Mouse (Mus musculus) lung, postnatal 10 days (tissue): ENCODE data around the gene Fbxw10.

ENCODE experiments used
- DNase-seq: peaks from one replicate; pipeline ENCODE4 v3.0.0; 2021

Fbxw10 gene

DNA sequence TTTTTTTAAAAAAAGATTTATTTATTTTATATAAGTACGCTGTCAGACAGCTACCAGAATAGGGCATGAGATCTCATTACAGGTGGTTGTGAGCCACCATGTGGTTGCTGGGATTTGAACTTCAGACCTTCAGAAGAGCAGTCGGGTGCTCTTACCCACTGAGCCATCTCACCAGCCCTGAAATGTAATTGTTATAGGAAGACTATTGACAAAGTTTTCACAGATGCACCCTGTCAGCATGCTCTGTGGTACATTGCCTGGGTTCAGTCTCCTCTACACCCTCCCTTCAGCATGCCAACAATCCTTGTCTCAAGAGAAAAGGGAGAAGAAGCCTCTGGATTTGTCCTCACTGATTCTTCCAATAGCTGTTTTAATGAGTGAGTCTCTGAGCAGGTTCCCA, 66.3 kb downstream of the Fbxw10 start:
- no peak for DNase-seq

DNA sequence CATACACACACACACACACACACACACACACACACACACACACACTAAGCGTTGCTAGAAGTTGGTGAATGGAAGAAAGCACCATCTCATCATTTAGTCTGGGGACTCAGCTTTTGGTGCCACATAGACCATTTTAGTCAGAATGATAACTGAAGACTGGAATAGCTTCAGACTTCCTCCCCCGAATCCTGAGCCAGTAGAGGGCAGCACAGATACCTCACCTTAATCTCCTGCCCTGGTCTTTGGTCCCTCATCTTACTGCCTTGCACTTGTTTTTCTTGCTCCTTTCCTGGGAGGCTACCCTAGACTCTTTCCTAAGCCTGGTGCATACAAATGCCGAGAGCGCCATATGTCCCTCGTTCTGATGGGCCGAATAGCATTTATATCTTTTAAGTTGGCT, 67.7 kb downstream of the Fbxw10 start:
- peak; percentile 64 for DNase-seq

DNA sequence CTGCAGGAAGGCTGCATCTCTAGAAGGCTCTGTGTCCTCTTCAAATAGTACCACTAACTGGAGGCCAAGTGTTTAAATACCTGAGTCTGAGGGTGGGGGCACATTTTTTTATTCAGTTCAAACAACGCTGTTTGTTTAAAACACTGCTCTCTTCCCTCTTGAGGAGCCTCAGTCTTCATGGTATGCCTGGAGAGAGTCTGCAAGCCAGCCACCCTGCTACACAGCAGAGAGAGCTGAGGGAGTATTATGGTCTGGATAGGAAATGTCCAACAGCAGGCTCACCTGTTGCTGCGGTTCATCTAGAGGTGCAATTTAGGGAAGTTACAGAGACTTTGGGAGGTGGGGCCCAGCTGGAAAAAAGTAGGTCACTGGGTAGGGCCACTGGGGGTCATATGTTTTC, 68.6 kb downstream of the Fbxw10 start:
- no peak for DNase-seq

DNA sequence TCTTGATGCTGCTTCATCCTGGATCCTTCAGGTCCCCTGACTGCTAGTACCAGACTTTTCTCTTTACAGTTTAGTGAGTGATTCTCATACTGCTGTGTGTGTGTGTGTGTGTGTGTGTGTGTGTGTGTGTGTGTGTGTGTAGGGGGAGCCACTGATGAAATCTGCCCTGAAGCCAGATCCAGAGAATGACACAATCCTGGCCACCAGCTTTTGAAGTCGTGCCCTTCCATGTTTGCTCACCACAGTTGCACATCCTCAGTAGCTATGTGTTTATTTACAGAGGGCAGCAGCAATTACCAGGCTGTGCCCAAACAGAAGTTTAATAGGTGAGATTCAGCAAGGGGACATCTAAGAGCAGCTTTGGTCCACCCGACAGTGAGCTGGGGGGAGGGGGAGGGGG, 69.9 kb downstream of the Fbxw10 start:
- DNase-seq: no peak

DNA sequence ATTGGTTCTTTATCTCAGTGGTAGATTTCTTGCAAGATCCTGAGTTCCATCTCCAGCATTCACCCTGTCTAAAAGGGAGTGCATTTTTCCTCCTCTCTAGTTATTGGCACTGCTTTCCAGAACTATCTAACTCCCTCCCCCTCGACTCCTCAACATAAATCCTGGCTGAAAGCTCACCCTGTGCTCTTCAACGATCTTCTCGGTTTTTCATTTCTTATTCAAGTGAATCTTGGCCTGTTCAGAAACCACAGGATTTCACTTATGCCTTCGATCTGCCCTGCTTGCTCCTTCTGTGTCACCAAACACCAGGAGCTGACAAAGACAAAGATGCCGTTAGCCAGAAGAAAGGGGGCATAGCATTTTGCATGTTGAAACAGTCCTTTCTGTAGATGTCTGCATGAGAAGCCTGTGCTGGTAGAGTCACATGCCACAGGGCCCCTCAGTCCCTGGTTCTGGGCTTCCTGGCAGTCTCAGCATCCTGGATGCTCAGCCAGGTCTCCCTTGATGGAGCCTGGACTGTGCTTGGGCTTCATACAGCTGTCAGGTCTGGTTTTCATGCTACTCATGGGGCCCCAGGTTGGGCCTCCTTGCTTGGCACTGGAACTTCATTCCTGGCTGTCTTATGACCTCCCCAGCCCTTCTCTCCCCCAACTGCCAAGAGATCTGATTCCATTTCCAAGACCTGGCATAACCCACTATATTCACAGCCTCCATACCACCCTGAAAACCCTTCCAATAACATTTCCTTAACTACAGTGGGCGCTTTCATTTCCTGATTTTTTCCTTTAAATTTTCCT, 73.3 kb downstream of the Fbxw10 start:
- DNase-seq: no peak

DNA sequence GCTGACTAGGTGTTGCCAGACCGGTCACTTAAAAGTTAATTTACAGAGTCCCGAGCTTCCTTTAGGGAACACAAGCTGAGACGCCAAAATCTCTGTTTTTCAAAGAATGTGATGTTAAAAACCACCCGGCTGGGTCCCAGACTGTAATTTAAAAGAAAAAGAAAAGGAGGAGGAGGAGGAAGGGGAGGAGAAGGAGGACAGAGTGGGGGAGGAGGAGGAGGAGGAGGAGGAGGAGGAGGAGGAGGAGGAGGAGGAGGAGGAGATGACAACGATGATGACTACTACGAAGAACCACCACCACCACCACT, 73.8 kb downstream of the Fbxw10 start:
- no peak for DNase-seq

DNA sequence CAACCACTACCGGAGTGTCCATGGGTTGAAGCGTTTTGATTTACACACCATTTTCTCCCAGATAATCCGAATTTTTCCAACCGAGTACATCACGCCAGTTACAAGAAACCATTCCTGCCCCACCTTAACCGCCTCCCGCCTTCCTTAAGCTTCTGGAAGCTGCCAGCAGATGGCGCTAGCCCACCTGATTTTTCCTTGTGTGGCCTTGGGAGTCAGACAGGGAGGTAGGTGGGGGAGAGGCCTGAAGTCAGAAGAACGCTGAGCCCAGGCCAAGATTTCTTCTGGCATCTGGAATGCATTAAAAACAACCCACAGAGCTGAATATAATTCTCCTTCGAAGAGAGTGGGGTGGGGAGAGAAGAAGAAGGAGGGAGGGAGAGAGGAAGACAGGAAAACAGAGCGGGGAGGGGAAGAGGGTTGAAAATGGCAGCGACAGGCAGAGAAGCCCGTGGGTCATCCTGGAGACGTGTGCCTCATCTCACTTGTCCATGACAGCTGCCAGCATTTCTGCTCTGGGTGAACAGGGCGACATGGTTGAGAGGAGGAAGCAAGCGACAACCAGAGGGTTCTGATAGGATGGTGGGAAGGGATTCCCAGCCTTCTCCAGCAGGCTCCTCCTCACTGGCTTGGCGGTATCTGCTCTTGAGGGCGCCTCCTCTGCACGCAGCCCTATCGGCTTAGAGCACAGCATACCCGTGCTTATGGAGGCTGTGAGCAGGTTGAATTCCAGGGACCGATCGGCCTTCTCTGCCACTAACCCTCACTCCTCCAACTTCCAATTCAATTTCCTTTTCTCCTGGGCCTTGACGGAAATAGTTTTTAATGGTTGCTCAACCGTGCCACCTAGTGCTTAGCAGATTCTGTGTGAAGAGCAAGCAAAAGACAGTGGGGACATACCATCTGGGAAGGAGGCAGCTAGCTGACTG, 74.4 kb downstream of the Fbxw10 start:
- DNase-seq: peak; percentile 97

DNA sequence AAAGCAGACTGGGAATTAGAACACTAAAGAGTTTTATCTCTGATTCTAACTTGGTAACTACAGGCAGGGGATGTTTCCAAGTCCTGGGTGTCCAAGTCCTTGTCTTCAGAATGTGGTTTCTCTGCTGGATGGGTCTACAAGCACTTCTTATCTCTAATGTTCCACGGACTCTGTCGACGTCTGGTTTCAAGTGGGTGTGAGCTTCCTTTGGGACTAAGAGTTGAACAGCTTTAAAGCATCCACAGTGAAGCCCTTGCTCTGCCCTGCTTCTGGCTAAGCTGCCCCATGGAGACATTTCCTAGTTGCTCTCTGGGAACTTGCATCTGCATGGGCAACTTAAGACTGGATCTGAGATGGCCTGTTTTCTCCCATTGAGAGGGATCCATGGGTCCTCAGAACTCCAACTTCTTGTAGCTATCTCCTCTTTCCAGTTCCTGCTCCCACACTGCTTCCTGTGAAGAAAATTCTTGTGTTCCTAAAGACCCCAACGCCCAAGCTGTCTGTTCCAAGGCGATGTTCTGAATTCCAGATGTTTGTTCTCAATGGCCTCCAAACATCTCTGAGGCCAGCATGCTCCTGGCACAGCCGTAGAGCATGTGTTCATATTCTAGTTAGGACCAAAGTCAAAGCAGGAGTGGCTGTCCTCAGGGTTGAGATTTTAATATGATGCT, 77.4 kb downstream of the Fbxw10 start:
- no peak for DNase-seq
